Mouse (Mus musculus): ENCODE data around the gene AY074887. TPM values are rescaled to one million over a fixed set of nuclear protein-coding genes. Genes with fewer than 3 reads are reported as not detected.

Gene AY074887
- polyA plus RNA-seq, 1 experiment = not detected

- Histone ChIP-seq H3K27ac (ENCODE audit: insufficient read depth, low read length) (no peak overlapping the region), H3K27me3 (ENCODE audit: control insufficient read depth, insufficient read depth, low read length) (no peaks in the 10 kb centered on the region), H3K4me1 (ENCODE audit: control insufficient read depth, insufficient read depth, insufficient read length) (peaks cover 2% of the 10 kb centered on the region; the same call in 1 of the 2 replicates), H3K36me3 (ENCODE audit: control insufficient read depth, insufficient read depth, low read length) (no peaks in the 10 kb centered on the region), H3K4me3 (ENCODE audit: extremely low read depth, insufficient read depth, insufficient read length) (no peak overlapping the region)
- WGBS = 77% methylated on average over 2 of the region's 2 CpGs
- DNase-seq (ENCODE audit: low read depth in 1 of 2, low spot score in 2 of 2) = no peak
- TF ChIP-seq CTCF (IDR thresholded peaks at IDR 0.05; ENCODE audit: extremely low read depth, insufficient read depth, insufficient read length, insufficient replicate concordance) = no peak
- TF ChIP-seq POLR2A (IDR thresholded peaks at IDR 0.05; ENCODE audit: low read depth, low read length) = no peak
These were observed 32.6 kb downstream of the AY074887 start for GRCm38 (mm10) chr9:54918191-54918590.

- TF ChIP-seq POLR2A (IDR thresholded peaks at IDR 0.05; ENCODE audit: low read depth, low read length) (no peak), CTCF (IDR thresholded peaks at IDR 0.05; ENCODE audit: extremely low read depth, insufficient read depth, insufficient read length, insufficient replicate concordance) (no peak)
- Histone ChIP-seq H3K4me3 (ENCODE audit: extremely low read depth, insufficient read depth, insufficient read length) (peak within 1 kb of the TSS; percentile 59), H3K27me3 (ENCODE audit: control insufficient read depth, insufficient read depth, low read length) (no peaks in the 10 kb centered on the region), H3K4me1 (ENCODE audit: control insufficient read depth, insufficient read depth, insufficient read length) (peaks cover 2% of the 10 kb centered on the region; the same call in 1 of the 2 replicates), H3K27ac (ENCODE audit: insufficient read depth, low read length) (no peak within 1 kb of the TSS), H3K36me3 (ENCODE audit: control insufficient read depth, insufficient read depth, low read length) (no peaks in the 10 kb centered on the region)
- peak; percentile 79 to 80 for DNase-seq (ENCODE audit: low read depth in 1 of 2, low spot score in 2 of 2)
- 3% methylated on average over 34 of the region's 34 CpGs for WGBS
These were observed 33.7 kb downstream of the AY074887 start, which contains the start of gene Hykk for GRCm38 (mm10) chr9:54917010-54917677. TSS of gene Hykk (plus strand) at chr9:54917283.

GRCm38 (mm10) chr9:54916401-54916800 lies 34.4 kb downstream of the AY074887 start:
- TF ChIP-seq CTCF (IDR thresholded peaks at IDR 0.05; ENCODE audit: extremely low read depth, insufficient read depth, insufficient read length, insufficient replicate concordance) (no peak), POLR2A (IDR thresholded peaks at IDR 0.05; ENCODE audit: low read depth, low read length) (no peak)
- Histone ChIP-seq H3K4me3 (ENCODE audit: extremely low read depth, insufficient read depth, insufficient read length) (no peak overlapping the region), H3K27me3 (ENCODE audit: control insufficient read depth, insufficient read depth, low read length) (no peaks in the 10 kb centered on the region), H3K4me1 (ENCODE audit: control insufficient read depth, insufficient read depth, insufficient read length) (peaks cover 2% of the 10 kb centered on the region; the same call in 1 of the 2 replicates), H3K36me3 (ENCODE audit: control insufficient read depth, insufficient read depth, low read length) (peaks cover 2% of the 10 kb centered on the region; the same call in 1 of the 2 replicates), H3K27ac (ENCODE audit: insufficient read depth, low read length) (no peak overlapping the region)
- DNase-seq (ENCODE audit: low read depth in 1 of 2, low spot score in 2 of 2) = no peak
- WGBS = 85% methylated on average over 8 of the region's 8 CpGs

DNA sequence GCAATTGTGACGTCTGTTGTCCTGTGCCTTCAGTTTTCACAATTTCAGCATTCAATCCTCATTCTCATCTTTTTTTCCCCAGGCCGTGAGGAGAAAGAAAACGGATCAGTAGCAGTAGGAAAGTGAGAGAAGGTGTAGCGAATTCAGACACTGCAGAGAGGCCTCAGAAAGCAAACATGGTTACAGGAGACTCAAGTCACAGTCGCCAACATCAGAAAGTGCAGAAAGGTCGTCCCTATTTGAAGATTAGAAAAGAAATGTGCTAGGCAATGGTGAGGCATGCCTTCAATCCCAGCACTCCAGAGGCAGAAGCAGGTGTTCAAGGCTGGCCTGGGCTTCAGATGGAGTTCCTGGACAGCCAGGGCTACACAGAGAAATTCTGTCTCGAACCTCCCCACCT lies 35.2 kb downstream of the AY074887 start:
- TF ChIP-seq CTCF (IDR thresholded peaks at IDR 0.05; ENCODE audit: extremely low read depth, insufficient read depth, insufficient read length, insufficient replicate concordance) = no peak
- TF ChIP-seq POLR2A (IDR thresholded peaks at IDR 0.05; ENCODE audit: low read depth, low read length) = no peak
- peaks cover 2% of the 10 kb centered on the region; the same call in 1 of the 2 replicates for H3K4me1 ChIP-seq (ENCODE audit: control insufficient read depth, insufficient read depth, insufficient read length)
- no peak overlapping the region for H3K4me3 ChIP-seq (ENCODE audit: extremely low read depth, insufficient read depth, insufficient read length)
- no peaks in the 10 kb centered on the region for H3K27me3 ChIP-seq (ENCODE audit: control insufficient read depth, insufficient read depth, low read length)
- H3K27ac ChIP-seq (ENCODE audit: insufficient read depth, low read length) = no peak overlapping the region
- peaks cover 2% of the 10 kb centered on the region; the same call in 1 of the 2 replicates for H3K36me3 ChIP-seq (ENCODE audit: control insufficient read depth, insufficient read depth, low read length)
- DNase-seq (ENCODE audit: low read depth in 1 of 2, low spot score in 2 of 2) = no peak
- WGBS = 83% methylated on average over 7 of the region's 7 CpGs

GRCm38 (mm10) chr9:54909446-54909845 lies 41.4 kb downstream of the AY074887 start:
- 95% methylated on average over 5 of the region's 5 CpGs for WGBS
- no peak for DNase-seq (ENCODE audit: low read depth in 1 of 2, low spot score in 2 of 2)
- no peaks in the 10 kb centered on the region for H3K27me3 ChIP-seq (ENCODE audit: control insufficient read depth, insufficient read depth, low read length)
- H3K36me3 ChIP-seq (ENCODE audit: control insufficient read depth, insufficient read depth, low read length) = peaks cover 22% of the 10 kb centered on the region
- H3K27ac ChIP-seq (ENCODE audit: insufficient read depth, low read length) = no peak overlapping the region
- TF ChIP-seq CTCF (IDR thresholded peaks at IDR 0.05; ENCODE audit: extremely low read depth, insufficient read depth, insufficient read length, insufficient replicate concordance) (no peak), POLR2A (IDR thresholded peaks at IDR 0.05; ENCODE audit: low read depth, low read length) (no peak)
- H3K4me3 ChIP-seq (ENCODE audit: extremely low read depth, insufficient read depth, insufficient read length) = no peak overlapping the region
- no peaks in the 10 kb centered on the region for H3K4me1 ChIP-seq (ENCODE audit: control insufficient read depth, insufficient read depth, insufficient read length)

Other genes starting within 250 kb of the AY074887 start
- gene Wdr61, start 216.5 kb downstream of the AY074887 start, polyA plus RNA-seq (2012; rRNA removed) = 13.2 and 13.4 TPM in 2 replicates
- 0.21 and 0.23 TPM in 2 replicates for gene Crabp1, start 186.2 kb downstream of the AY074887 start, polyA plus RNA-seq (2012; rRNA removed)
- 3.0 and 3.3 TPM in 2 replicates for gene Ireb2, start 87.2 kb downstream of the AY074887 start, polyA plus RNA-seq (2012; rRNA removed)
- 0.25 and 0.34 TPM in 2 replicates for gene Hykk, start 33.7 kb downstream of the AY074887 start, polyA plus RNA-seq (2012; rRNA removed)
- 21.8 and 24.6 TPM in 2 replicates for gene Psma4, start 208 bp downstream of the AY074887 start, polyA plus RNA-seq (2012; rRNA removed)
- not detected in 2 replicates for gene Chrna5, start 29.9 kb upstream of the AY074887 start, polyA plus RNA-seq (2012; rRNA removed)
- gene Chrna3, start 75.6 kb upstream of the AY074887 start, polyA plus RNA-seq (2012; rRNA removed) = not detected in 2 replicates
- 0.40 and 0.76 TPM in 2 replicates for gene Chrnb4, start 97.8 kb upstream of the AY074887 start, polyA plus RNA-seq (2012; rRNA removed)
- 8.3 and 10.8 TPM in 2 replicates for gene Ube2q2, start 197.9 kb upstream of the AY074887 start, polyA plus RNA-seq (2012; rRNA removed)